Mouse (Mus musculus) left cerebral cortex, postnatal 25 days (tissue): ENCODE results near the gene Tacc3. TPM values are rescaled to one million over a fixed set of nuclear protein-coding genes. Genes with fewer than 3 reads are reported as not detected.

Experiments
- DNase-seq, 2 experiments: peaks; one replicate each; pipeline ENCODE4 v3.0.0; 2022; ENCODE audit warnings: low spot score in 2 of 2, mixed read lengths in 1 of 2
- intact Hi-C: fragments of 180-260 bp; cut with DNase I; formaldehyde crosslinking; loops from one replicate; pipeline ENCODE4 v1.15.1; 2025
- total RNA-seq, 2 experiments: library from RNA; stranded (reverse); gene quantifications; 2 replicates each; pipeline ENCODE4 v1.2.3; 2021

Tacc3 gene
- total RNA-seq, 2 experiments from 2014 or later = 5.5 to 5.9 TPM

- intact Hi-C loops = loop anchor here (5.0 kb wide), 1 partner anchor 38 kb away; no protein-coding TSS in a partner anchor
- no peak for DNase-seq
These were observed 31.4 kb downstream of the Tacc3 start for GRCm38 (mm10) chr5:33689221-33689844.

DNA sequence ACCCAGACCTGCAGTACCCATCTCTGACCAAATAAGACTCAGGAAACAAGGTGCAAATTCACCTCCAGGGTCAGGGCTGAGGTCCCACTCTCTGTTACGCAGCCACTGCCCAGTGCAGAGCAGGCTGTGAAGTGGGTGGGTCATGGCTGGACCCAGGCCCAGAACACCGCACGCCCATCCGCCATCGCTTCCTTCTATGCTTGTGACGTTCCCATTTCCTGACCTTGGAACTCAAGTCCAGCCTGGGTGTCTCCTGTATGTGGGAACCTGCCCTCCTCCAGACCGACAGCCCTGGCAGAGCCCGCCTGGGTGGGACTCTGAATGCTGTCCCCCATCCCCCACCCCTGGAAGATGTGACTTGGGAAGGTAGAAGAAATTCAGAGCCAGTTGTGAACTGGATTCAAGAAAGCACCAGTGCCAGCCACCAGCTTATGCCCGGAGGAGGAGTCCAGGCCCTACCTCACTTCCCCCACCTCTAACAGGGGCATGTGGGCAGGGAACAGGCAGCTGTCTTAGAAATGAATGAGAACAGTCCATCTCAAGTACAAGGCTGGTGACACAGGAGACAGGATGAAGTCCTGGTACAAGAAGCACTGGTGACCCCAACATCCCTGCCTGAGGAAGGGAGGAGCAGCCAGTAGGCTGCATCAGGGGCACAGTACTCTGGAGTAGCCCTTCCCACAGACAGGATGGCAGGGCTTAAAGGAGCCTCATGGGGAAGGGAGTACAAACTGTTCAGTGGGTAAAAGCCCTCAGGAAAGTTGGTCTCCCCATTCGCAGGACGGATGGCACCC is 32.1 kb downstream of the Tacc3 start:
- intact Hi-C loops = loop anchor here (5.0 kb wide), 1 partner anchor 37 kb away; no protein-coding TSS in a partner anchor
- DNase-seq = no peak

DNA sequence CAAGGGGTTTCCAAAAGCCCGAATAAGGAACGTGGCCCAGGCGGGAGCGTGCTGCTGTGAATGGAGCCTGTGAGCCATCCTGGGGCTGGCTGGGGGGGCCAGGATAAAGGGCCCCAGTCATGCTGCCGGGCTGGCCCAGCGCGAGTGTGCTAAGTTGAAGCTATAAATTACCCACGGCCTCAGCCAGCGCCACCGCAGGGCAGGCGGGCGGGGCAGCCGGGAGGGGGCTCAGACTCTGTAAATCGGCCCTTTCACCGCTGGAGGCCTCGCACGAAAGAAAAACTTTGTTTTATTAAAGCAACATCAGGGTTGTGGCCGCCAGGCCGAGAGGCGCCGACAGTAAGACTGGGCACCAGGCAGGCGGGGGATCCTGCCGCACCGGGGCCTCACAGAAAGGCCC is 34.5 kb downstream of the Tacc3 start:
- intact Hi-C loops = no loop called here
- DNase-seq = no peak

DNA sequence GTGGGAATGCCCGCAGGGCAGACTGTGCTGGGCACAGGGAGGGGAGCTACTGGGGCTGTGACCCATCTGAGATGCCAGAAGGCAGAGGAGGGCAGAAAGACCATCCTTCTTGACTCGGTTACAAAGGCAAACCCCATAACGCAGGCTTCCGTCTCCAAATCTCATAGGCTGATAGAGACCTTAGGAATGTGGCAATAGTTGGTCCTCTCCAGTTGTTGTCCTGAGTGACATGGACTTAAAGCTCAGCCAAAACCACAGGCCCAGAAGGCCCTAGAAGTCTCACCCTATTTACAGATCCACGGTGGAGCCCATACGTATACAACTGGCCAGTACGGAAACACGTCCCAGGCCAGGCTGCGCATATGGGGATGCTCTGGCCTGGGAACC is 36.5 kb downstream of the Tacc3 start:
- intact Hi-C loops = no loop called here
- no peak for DNase-seq

DNA sequence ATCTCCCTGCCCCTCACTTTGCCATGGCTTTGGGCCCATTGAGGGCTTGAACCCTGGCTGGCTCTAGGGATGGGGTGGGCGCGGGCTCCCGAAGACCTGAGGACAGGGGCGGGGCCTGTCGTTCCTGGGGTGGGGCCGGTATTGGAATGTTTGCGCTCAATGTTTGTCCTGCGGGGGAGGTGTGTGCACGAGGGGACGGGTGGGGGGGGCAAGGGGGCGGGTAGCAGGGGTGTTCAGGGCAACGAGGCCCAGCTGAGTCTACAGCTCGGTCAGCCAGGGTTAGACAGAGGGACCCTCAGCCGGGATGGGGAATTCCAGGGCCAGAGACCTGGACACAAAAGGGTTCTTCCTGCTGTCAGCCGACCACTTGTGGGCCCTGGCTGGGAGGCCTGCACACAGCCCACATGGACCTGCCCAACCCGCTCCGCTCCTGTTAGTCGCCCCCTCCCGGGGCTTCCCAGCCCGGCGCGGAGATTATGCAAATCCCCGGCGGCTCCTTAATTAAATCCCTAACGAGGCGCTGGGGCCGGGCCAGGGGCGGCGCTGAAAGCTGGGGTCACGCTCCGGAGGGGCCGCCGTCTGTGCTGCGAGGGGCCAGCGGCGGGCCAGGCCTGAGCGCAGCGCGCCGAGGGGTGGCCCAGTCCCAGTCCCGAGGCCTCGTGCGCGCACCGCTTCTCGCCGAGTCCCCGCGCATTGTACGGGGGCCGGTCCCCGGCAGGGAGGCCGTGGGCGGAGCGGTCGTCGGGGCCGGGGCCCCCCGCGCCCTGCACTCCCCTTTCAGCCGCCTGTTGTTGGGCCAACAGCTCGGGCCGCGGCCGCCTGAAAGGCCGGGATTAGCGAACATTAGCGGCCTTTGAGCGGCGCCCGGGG is 37.2 kb downstream of the Tacc3 start:
- peak; percentile 33 to 62 for DNase-seq
- intact Hi-C loops = loop anchor here (1.0 kb wide), 1 partner anchor 10 kb away; no protein-coding TSS in a partner anchor

GRCm38 (mm10) chr5:33695718-33696121 is 37.8 kb downstream of the Tacc3 start:
- intact Hi-C loops = loop anchor here (1.0 kb wide), 1 partner anchor 10 kb away; no protein-coding TSS in a partner anchor
- no peak for DNase-seq

- intact Hi-C loops = no loop called here
- DNase-seq = no peak
These were observed 38.5 kb downstream of the Tacc3 start for GRCm38 (mm10) chr5:33696430-33696829.

GRCm38 (mm10) chr5:33697534-33697933 is 39.6 kb downstream of the Tacc3 start:
- no peak for DNase-seq
- intact Hi-C loops = no loop called here

DNA sequence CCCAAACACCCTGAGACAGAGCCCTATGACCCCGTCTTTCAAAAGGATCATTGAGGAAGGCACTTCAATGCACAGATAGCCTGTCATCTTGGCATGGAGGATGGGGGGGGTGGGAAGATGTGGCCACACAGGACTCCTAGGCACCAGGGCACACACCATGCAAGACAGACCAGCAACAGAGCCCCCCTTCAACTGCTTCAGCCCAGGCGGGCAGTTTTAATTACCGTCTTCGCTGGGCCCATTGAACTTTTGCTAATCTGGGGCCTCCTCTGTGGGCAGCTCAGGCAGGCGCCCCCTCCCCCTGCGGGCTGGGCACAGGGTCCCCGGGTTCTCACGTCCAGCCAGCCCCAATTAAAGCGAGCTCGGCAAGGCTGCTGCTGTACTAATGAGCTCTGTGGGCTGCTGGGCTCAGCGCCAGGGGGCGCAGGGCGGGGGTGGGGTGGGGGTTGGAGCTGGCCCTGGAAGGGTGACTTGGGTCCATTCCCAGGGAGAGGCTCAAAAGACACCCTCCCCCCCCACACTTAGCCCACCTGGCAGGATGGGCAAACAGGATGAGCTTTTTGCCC is 40.1 kb downstream of the Tacc3 start:
- intact Hi-C loops = no loop called here

DNA sequence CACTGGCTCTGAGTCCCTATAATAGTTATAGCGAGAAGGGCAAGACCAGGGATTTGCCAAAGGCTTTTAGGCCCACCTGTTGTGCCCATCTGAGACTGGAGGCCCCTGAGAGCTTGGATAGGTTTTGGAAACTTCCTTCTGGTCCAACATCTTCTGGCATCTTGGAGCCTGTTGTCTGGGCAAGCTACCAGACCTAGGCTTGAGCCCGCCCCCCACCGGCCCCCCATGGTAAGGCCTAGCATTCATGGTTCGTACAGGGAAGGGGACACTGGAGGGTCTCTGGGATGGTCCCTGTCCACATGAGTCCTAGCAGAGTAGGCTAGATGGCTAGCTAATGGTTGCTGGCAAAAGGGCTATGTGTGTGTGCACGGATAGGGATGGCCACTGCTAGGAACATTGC is 40.7 kb downstream of the Tacc3 start:
- no peak for DNase-seq
- intact Hi-C loops = no loop called here

More for the DNA sequence above, 40.1 kb downstream of the Tacc3 start:
- DNase-seq = peak; percentile 29 to 63

- intact Hi-C loops = no loop called here
These were observed 42.1 kb downstream of the Tacc3 start for GRCm38 (mm10) chr5:33700010-33700409.

DNA sequence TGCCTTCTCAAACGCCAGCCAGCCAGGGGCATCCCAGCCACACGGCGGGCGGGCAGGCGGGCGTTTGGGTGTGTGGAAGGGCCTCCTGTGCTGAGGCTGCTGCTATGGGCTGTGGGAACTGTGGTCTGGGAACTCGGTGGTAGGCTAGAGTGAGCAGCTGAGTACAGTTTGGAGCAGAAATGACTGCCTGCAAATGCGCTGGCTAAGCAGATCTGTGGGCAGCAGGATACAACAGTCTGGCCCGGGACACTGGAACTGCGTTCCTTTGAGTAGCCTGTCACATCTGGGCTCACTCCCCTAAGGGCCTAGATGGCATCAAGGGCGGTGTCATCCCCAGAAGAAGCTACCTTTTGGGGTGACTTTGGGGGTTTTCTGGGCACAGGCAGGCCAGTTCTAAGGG is 43.9 kb downstream of the Tacc3 start:
- DNase-seq = no peak
- intact Hi-C loops = no loop called here

More at GRCm38 (mm10) chr5:33700010-33700409, 42.1 kb downstream of the Tacc3 start:
- DNase-seq = no peak

DNA sequence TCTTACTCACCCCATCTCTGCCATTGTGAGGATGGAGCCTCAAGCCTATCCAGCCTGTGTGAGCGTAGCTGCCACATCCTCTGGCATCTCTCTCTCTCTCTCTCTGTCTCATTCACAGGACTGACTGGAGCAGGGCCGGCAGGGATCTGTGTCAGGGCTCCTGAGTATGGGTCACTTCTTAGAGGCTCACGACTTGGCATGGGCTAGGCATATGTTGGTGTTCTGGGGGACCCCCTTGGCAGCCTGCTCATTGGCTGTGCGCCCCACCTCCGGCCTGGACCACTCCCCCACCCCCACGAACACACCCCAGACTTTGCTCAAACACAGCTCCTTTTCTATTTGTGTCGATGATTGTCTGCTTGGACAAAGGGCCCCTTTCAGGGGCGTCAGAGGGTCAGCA is 46.1 kb downstream of the Tacc3 start:
- DNase-seq = no peak
- intact Hi-C loops = loop anchor here (2.0 kb wide), 1 partner anchor 23 kb away; no protein-coding TSS in a partner anchor

DNA sequence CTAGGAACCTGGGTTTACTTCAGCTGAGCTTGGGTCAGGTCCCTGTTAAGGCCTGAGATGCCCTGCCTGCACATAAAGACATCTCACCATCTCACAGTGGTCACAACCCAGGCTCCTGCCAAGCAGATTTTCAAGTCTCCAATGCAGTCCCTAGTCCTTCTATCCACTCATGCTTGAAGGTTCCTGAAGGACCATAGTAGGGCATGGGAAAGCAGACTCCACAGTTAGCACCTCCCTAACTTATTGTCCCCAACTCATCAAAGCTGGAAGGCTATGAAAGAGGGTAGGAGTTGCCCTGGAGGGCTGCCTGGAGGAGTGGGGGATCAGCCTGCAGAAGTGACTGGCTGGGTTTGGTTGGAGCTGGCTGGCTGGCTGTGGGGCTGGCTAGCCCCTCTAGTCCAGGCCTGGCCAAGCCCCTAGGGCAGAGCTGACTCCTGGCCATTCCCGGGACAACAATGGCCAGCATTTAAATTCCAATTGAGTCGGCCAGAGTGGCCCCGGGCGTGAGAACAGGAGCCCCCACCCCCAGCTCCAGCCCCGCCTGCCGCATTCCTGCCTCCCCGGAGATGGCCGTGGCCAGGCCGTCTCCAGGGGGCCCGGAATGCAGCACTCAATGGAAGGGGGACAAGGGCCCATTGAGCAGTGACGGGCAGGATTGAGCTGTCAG is 47.1 kb downstream of the Tacc3 start:
- intact Hi-C loops = loop anchor here (1.0 to 2.0 kb wide), 2 partner anchors 10 to 22 kb away; no protein-coding TSS in a partner anchor
- peak in 1 of 2 experiments; percentile 70 for DNase-seq

GRCm38 (mm10) chr5:33705612-33706349 is 47.9 kb downstream of the Tacc3 start:
- intact Hi-C loops = loop anchor here (1.0 to 2.0 kb wide), 2 partner anchors 10 to 21 kb away; no protein-coding TSS in a partner anchor

DNA sequence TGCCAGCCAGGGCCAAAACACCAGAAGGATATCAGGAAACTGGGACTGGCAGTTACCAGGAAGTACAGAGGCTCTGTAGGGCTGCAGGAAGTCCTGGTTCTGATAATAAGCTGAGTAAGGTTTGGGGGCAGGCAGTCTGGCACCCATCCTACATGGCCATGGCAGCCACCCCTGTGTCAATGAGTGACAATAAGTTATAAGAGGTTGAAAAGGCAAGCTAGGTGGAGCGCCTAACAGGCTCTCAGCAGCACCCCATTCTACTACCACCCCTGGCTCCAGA is 48.4 kb downstream of the Tacc3 start:
- DNase-seq = no peak
- intact Hi-C loops = no loop called here

More at GRCm38 (mm10) chr5:33705612-33706349, 47.9 kb downstream of the Tacc3 start:
- DNase-seq = no peak

- DNase-seq = no peak
- intact Hi-C loops = no loop called here
These were observed 49.2 kb downstream of the Tacc3 start for GRCm38 (mm10) chr5:33707163-33707562.

DNA sequence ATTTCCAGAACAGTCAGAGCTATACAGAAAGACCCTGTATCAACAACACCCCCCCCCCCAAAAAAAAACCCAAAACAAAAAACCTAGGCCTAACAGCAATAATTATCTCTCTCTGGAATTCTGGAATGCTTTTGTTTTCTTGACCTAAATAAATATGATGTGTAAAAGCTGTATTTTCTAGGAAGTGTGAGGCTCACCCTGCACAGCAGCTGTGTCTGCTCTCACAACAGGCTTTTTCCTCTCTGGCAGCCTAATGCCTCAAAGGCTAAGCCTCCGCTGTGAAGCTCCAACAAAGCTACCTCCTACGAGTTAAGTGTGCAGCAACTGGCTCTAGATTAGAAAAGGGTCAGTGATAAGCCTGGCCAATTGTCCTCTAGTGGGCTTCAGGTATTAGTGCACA is 51.1 kb downstream of the Tacc3 start:
- no peak for DNase-seq
- intact Hi-C loops = no loop called here
